Mouse (Mus musculus): ENCODE data around the gene Gzma. TPM values are rescaled to one million over a fixed set of nuclear protein-coding genes. Genes with fewer than 3 reads are reported as not detected.

Gene Gzma
- under 1 TPM; 0.73 to 0.99 TPM for total RNA-seq (2021)
- long read RNA-seq, experiment 1: 0 reads
- long read RNA-seq, experiment 2: 0 reads

GRCm38 (mm10) chr13:113100879-113101278, at the start of gene Gzma:
Gene Gzma (minus strand): TSS chr13:113100981.
- no peak for DNase-seq

- DNase-seq: no peak
Observed at GRCm38 (mm10) chr13:113139597-113139996, 38.8 kb upstream of the Gzma start.

GRCm38 (mm10) chr13:113129974-113130373, 29.2 kb upstream of the Gzma start:
- no peak for DNase-seq

GRCm38 (mm10) chr13:113121326-113121725, 20.5 kb upstream of the Gzma start:
- no peak for DNase-seq

- no peak for DNase-seq
Observed at GRCm38 (mm10) chr13:113120324-113121237, 19.8 kb upstream of the Gzma start.

GRCm38 (mm10) chr13:113118977-113119376, 18.2 kb upstream of the Gzma start:
- peak; percentile 9 to 13 for DNase-seq

- DNase-seq: no peak
Observed at GRCm38 (mm10) chr13:113104759-113105158, 4.0 kb upstream of the Gzma start.

GRCm38 (mm10) chr13:113101804-113102203, 1.0 kb upstream of the Gzma start:
- DNase-seq: no peak

GRCm38 (mm10) chr13:113098406-113098805, 2.4 kb downstream of the Gzma start:
- DNase-seq: no peak

GRCm38 (mm10) chr13:113097011-113097410, 3.8 kb downstream of the Gzma start:
- no peak for DNase-seq

GRCm38 (mm10) chr13:113094618-113095017, 6.2 kb downstream of the Gzma start:
- DNase-seq: no peak

- DNase-seq: no peak
Observed at GRCm38 (mm10) chr13:113090489-113090888, 10.3 kb downstream of the Gzma start.

GRCm38 (mm10) chr13:113087226-113088017, 13.4 kb downstream of the Gzma start:
- no peak for DNase-seq

GRCm38 (mm10) chr13:113084732-113085131, 16.0 kb downstream of the Gzma start:
- no peak for DNase-seq

- no peak for DNase-seq
Observed at GRCm38 (mm10) chr13:113082101-113082500, 18.7 kb downstream of the Gzma start.

GRCm38 (mm10) chr13:113079021-113079420, 21.8 kb downstream of the Gzma start:
- no peak for DNase-seq

- DNase-seq: no peak
Observed at GRCm38 (mm10) chr13:113064542-113064941, 36.2 kb downstream of the Gzma start.

GRCm38 (mm10) chr13:113061746-113062145, 39.0 kb downstream of the Gzma start:
- no peak for DNase-seq

GRCm38 (mm10) chr13:113055826-113056225, 45.0 kb downstream of the Gzma start:
- peak in 1 of 2 experiments; percentile 4 for DNase-seq

GRCm38 (mm10) chr13:113054230-113054629, 46.6 kb downstream of the Gzma start:
- DNase-seq: no peak

GRCm38 (mm10) chr13:113047647-113048046, 53.1 kb downstream of the Gzma start:
- no peak for DNase-seq

- DNase-seq: no peak
Observed at GRCm38 (mm10) chr13:113047018-113047417, 53.8 kb downstream of the Gzma start.

All from adrenal gland, postnatal 36 days (tissue).